Comparison of ENCODE assay signal across 36 mouse cellular contexts in the genomic region with DNA sequence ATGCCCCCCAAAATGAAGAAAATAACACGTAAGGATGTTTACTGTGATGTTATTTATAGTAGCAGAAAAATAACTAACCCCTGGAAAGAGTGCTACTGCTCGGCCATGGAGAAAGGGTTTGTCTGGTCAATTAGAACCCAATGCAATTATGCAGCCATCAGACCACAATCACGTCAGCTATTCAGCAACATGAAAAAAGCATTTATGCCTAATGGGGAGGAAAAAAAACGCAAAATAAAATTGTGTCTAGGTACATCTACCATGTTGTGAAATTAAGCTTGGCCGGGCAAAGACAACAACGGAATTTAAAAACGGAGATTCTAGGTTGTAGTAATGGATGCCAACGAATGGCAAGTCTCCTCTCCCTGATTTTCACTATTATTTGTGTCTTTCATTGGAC. TPM values are rescaled to one million over a fixed set of nuclear protein-coding genes. Genes with fewer than 3 reads are reported as not detected.
"Had no signal": no experiment of that assay in that cellular context is flagged by ENCODE, and none has a peak within 500 bp of the region (broad histone marks: within the 10 kb centered on the region; RNA-seq: fewer than 3 reads in every experiment).

No protein-coding gene starts in this region.

- H3K4me3 ChIP-seq: embryonic facial prominence, embryonic 10.5 days; embryonic facial prominence, embryonic 12.5 days; embryonic facial prominence, embryonic 13.5 days; embryonic facial prominence, embryonic 15.5 days; erythroblast, embryonic 14.5 days; forebrain, embryonic 10.5 days; forebrain, embryonic 12.5 days; forebrain, embryonic 13.5 days; forebrain, embryonic 15.5 days; gastrocnemius, adult 2 months; heart, adult 2 months; heart, embryonic 10.5 days had no signal

- H3K27me3 ChIP-seq: embryonic facial prominence, embryonic 12.5 days; embryonic facial prominence, embryonic 13.5 days; embryonic facial prominence, embryonic 15.5 days; forebrain, embryonic 12.5 days; forebrain, embryonic 13.5 days; forebrain, embryonic 15.5 days had no signal

- H3K4me2 ChIP-seq: embryonic facial prominence, embryonic 12.5 days; embryonic facial prominence, embryonic 13.5 days; embryonic facial prominence, embryonic 15.5 days; forebrain, embryonic 12.5 days; forebrain, embryonic 13.5 days; forebrain, embryonic 15.5 days; heart, embryonic 11.5 days had no signal

- H3K9me3 ChIP-seq: embryonic facial prominence, embryonic 10.5 days; embryonic facial prominence, embryonic 12.5 days; embryonic facial prominence, embryonic 13.5 days; embryonic facial prominence, embryonic 15.5 days; forebrain, embryonic 10.5 days; forebrain, embryonic 12.5 days; forebrain, embryonic 13.5 days; forebrain, embryonic 15.5 days; heart, embryonic 10.5 days had no signal

- H3K27ac ChIP-seq: embryonic facial prominence, embryonic 10.5 days; embryonic facial prominence, embryonic 12.5 days; embryonic facial prominence, embryonic 13.5 days; embryonic facial prominence, embryonic 15.5 days; forebrain, embryonic 10.5 days; forebrain, embryonic 12.5 days; forebrain, embryonic 13.5 days; forebrain, embryonic 15.5 days; gastrocnemius, adult 2 months; heart, adult 2 months had no signal

- H3K9ac ChIP-seq: embryonic facial prominence, embryonic 12.5 days; embryonic facial prominence, embryonic 13.5 days; embryonic facial prominence, embryonic 15.5 days; forebrain, embryonic 12.5 days; forebrain, embryonic 13.5 days; forebrain, embryonic 15.5 days; forebrain, postnatal 0 days had no signal

- H3K36me3 ChIP-seq: embryonic facial prominence, embryonic 10.5 days; embryonic facial prominence, embryonic 12.5 days; embryonic facial prominence, embryonic 13.5 days; embryonic facial prominence, embryonic 15.5 days; forebrain, embryonic 10.5 days; forebrain, embryonic 12.5 days; forebrain, embryonic 15.5 days; heart, embryonic 10.5 days had no signal

- ATAC-seq: forebrain, embryonic 13.5 days; forebrain, embryonic 15.5 days; forebrain, postnatal 0 days had no signal

- DNase-seq: cerebellum, adult 9-11 months; cerebellum, postnatal 10 days; cerebellum, postnatal 14 days; cerebellum, postnatal 36 days; embryo, embryonic 11 days; forebrain, postnatal 0 days; gastrocnemius, adult 2 months; gastrocnemius, postnatal 10 days; gastrocnemius, postnatal 14 days; gastrocnemius, postnatal 25 days; gastrocnemius, postnatal 36 days; heart, adult 11 months; heart, adult 18-20 months; heart, adult 2 months had no signal

RNA-seq across cellular contexts. Expression of a gene that starts 23.2 kb away (rescaled TPM):
- total RNA-seq: common myeloid progenitor, adult 5-6 weeks; forebrain, postnatal 0 days; gastrocnemius, adult 18-20 months; gastrocnemius, adult 2 months; gastrocnemius, adult 8-10 months; gastrocnemius, postnatal 10 days; gastrocnemius, postnatal 14 days; gastrocnemius, postnatal 25 days; gastrocnemius, postnatal 36 days; gastrocnemius, postnatal 4 days; granulocyte monocyte progenitor cell, adult 5-6 weeks; heart, adult 18-20 months; heart, adult 2 months; heart, adult 8-10 months had no signal
- polyA plus RNA-seq: cortical plate, adult 2 months; embryonic facial prominence, embryonic 10.5 days; embryonic facial prominence, embryonic 11.5 days; embryonic facial prominence, embryonic 12.5 days; embryonic facial prominence, embryonic 13.5 days; embryonic facial prominence, embryonic 14.5 days; erythroblast, embryonic 14.5 days; forebrain, embryonic 10.5 days; forebrain, embryonic 11.5 days; forebrain, embryonic 12.5 days; forebrain, embryonic 13.5 days; forebrain, embryonic 15.5 days; forebrain, postnatal 0 days; frontal cortex, adult 2 months; heart, adult 2 months; heart, embryonic 10.5 days; heart, embryonic 11.5 days had no signal

RNA-seq across cellular contexts. Expression of a gene that starts 56.6 kb away (rescaled TPM):
- total RNA-seq: common myeloid progenitor, adult 5-6 weeks; gastrocnemius, adult 18-20 months; gastrocnemius, adult 2 months; gastrocnemius, adult 8-10 months; gastrocnemius, postnatal 10 days; gastrocnemius, postnatal 14 days; gastrocnemius, postnatal 25 days; gastrocnemius, postnatal 36 days; gastrocnemius, postnatal 4 days; granulocyte monocyte progenitor cell, adult 5-6 weeks; heart, adult 18-20 months; heart, adult 2 months; heart, adult 8-10 months had no signal
- polyA plus RNA-seq: embryonic facial prominence, embryonic 10.5 days; embryonic facial prominence, embryonic 11.5 days; embryonic facial prominence, embryonic 12.5 days; embryonic facial prominence, embryonic 13.5 days; erythroblast, embryonic 14.5 days; forebrain, embryonic 10.5 days; forebrain, embryonic 11.5 days; forebrain, embryonic 12.5 days; frontal cortex, adult 2 months; heart, embryonic 10.5 days; heart, embryonic 11.5 days had no signal
